Mouse (Mus musculus) liver, adult 2 months (tissue): ENCODE data around the gene Sema3f.

Source experiments
- CTCF ChIP-seq: fragments of 200-500 bp; IDR thresholded peaks from 2 replicates; pipeline ENCODE4 v1.5.1; 2011; ENCODE audit warnings: low read depth, low read length, control low read depth
- POLR2A ChIP-seq: fragments of 200-500 bp; IDR thresholded peaks from 2 replicates; pipeline ENCODE4 v1.6.1; 2011; ENCODE audit warnings: low read length, control low read depth; ENCODE audit not compliant: insufficient read depth; ENCODE audit errors: extremely low read depth

DNA sequence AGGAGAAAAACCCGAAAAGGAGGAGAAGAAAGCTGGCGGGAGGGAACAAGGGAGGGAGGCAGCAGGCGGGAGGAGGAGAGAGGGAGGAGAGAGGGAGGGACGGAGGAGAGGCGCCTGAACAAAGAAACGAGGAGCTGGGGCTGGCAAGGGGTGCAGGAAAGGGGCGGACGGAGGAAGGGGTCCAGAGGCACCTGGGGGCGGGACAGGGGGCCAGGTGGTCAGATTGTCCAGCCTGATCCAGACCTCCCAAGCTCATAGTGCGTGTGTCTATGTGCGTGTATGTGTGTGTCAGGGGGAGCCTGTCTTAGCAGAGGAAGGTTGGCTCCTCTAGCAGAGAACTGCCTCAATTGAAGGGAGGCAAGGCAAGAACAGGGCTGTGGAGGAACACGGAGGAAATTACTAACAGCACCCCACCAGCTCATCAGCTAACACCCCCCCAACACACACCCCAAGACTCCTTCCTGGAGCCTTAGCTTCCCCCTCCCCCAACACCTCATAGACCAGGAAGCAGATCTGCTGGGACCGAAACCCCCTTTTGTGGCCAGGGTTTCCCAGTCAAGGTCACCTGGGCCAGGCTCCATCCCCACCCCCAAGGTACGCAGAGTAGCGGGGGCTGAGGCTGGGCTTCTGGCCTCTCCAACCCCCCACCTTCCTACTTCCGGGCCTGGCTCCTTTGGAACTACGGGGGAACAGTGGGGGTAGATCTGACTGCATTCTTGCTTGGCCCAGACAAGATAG lies 2.4 kb downstream of the Sema3f start:
- TF ChIP-seq CTCF (no peak), POLR2A (no peak)
